Mouse (Mus musculus) olfactory bulb, adult 2 months (tissue): ENCODE data around the gene Olfr57.

ENCODE experiments used
- CTCF ChIP-seq: fragments of 200-500 bp; IDR thresholded peaks from 2 replicates; pipeline ENCODE4 v1.5.1; 2012; ENCODE audit warnings: low read depth, mild to moderate bottlenecking, low read length, moderate library complexity; ENCODE audit not compliant: insufficient read depth
- POLR2A ChIP-seq: fragments of 200-500 bp; IDR thresholded peaks from 2 replicates; pipeline ENCODE4 v1.6.1; 2012; ENCODE audit warnings: mild to moderate bottlenecking, low read depth, low read length, moderate library complexity; ENCODE audit not compliant: insufficient read depth

DNA sequence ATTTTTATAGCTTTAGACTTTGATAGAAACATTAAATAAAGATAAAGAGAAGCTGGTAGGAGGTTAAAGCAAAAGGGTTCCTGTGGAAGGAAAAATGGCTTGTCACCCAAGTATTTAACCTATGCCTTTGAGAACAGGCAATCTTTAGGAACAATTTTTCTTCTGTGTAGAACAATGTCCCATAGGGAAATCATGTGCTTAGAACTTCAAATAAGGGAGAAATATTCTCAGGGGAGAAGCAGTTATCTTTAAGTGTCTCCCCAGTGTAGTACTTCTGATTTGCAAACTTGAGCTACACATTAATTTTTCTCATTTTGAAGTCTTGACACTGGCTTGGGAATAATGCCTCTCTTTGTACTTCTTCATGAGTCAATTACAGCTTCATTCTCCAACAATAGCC, at the start of gene Olfr57:
- TF ChIP-seq CTCF (no peak), POLR2A (no peak)
